Mouse (Mus musculus): ENCODE measurements at regions not wholly inside any gene's neighbourhood (a gene's known extent, or its start where the extent isn't known, plus 50 kb on each side); places are given as distances from the start of the nearest gene placed in this dataset.

- DNase-seq (ENCODE audit: low spot score) (no peak), ATAC-seq (ENCODE audit: low FRiP score, low read depth) (no peak)
- Histone ChIP-seq H3K4me1 (ENCODE audit: control insufficient read depth, insufficient read depth, low read length) (no peaks in the 10 kb centered on the region), H3K36me3 (ENCODE audit: control insufficient read depth, insufficient read depth, low read length) (no peaks in the 10 kb centered on the region), H3K4me3 (replicated peaks; ENCODE audit: low read length) (no peak overlapping the region), H3K27me3 (ENCODE audit: control insufficient read depth, insufficient read depth, low read length) (no peaks in the 10 kb centered on the region), H3K4me2 (replicated peaks; ENCODE audit: low read depth, low read length, severe bottlenecking) (no peak overlapping the region), H3K9me3 (ENCODE audit: control insufficient read depth, low read length) (no peaks in the 10 kb centered on the region), H3K9ac (ENCODE audit: low read depth, low read length, severe bottlenecking) (no peak overlapping the region), H3K27ac (replicated peaks; ENCODE audit: low read depth, low read length) (no peak overlapping the region)
- WGBS = 83% methylated on average over 1 of the region's 1 CpGs
- no peak for TF ChIP-seq POLR2A (IDR thresholded peaks at IDR 0.05; ENCODE audit: borderline replicate concordance, extremely low read depth, insufficient read depth, insufficient read length)
Measured at GRCm38 (mm10) chr3:19004792-19005191, 623.7 kb downstream of the 1700064H15Rik start.

GRCm38 (mm10) chr3:19044566-19044965 is 583.9 kb downstream of the 1700064H15Rik start:
- no peak overlapping the region for H3K27ac ChIP-seq (replicated peaks; ENCODE audit: low read depth, low read length)
- H3K9me3 ChIP-seq (ENCODE audit: control insufficient read depth, low read length) = no peaks in the 10 kb centered on the region
- TF ChIP-seq POLR2A (IDR thresholded peaks at IDR 0.05; ENCODE audit: borderline replicate concordance, extremely low read depth, insufficient read depth, insufficient read length) = no peak
- no peaks in the 10 kb centered on the region for H3K27me3 ChIP-seq (ENCODE audit: control insufficient read depth, insufficient read depth, low read length)
- no peak overlapping the region for H3K4me3 ChIP-seq (replicated peaks; ENCODE audit: low read length)
- WGBS = 70% methylated on average over 3 of the region's 3 CpGs
- H3K4me1 ChIP-seq (ENCODE audit: control insufficient read depth, insufficient read depth, low read length) = no peaks in the 10 kb centered on the region
- ATAC-seq (ENCODE audit: low FRiP score, low read depth) (no peak), DNase-seq (ENCODE audit: low spot score) (no peak)
- H3K36me3 ChIP-seq (ENCODE audit: control insufficient read depth, insufficient read depth, low read length) = no peaks in the 10 kb centered on the region
- no peak overlapping the region for H3K9ac ChIP-seq (ENCODE audit: low read depth, low read length, severe bottlenecking)
- no peak overlapping the region for H3K4me2 ChIP-seq (replicated peaks; ENCODE audit: low read depth, low read length, severe bottlenecking)

- Histone ChIP-seq H3K27ac (replicated peaks; ENCODE audit: low read depth, low read length) (no peak overlapping the region), H3K9me3 (ENCODE audit: control insufficient read depth, low read length) (no peaks in the 10 kb centered on the region), H3K27me3 (ENCODE audit: control insufficient read depth, insufficient read depth, low read length) (no peaks in the 10 kb centered on the region), H3K4me3 (replicated peaks; ENCODE audit: low read length) (no peak overlapping the region), H3K4me2 (replicated peaks; ENCODE audit: low read depth, low read length, severe bottlenecking) (no peak overlapping the region), H3K4me1 (ENCODE audit: control insufficient read depth, insufficient read depth, low read length) (no peaks in the 10 kb centered on the region), H3K9ac (ENCODE audit: low read depth, low read length, severe bottlenecking) (no peak overlapping the region), H3K36me3 (ENCODE audit: control insufficient read depth, insufficient read depth, low read length) (no peaks in the 10 kb centered on the region)
- DNase-seq (ENCODE audit: low spot score) (no peak), ATAC-seq (ENCODE audit: low FRiP score, low read depth) (no peak)
- no peak for TF ChIP-seq POLR2A (IDR thresholded peaks at IDR 0.05; ENCODE audit: borderline replicate concordance, extremely low read depth, insufficient read depth, insufficient read length)
Measured at GRCm38 (mm10) chr3:19045933-19046332, 582.5 kb downstream of the 1700064H15Rik start.

- no peaks in the 10 kb centered on the region for H3K9me3 ChIP-seq (ENCODE audit: control insufficient read depth, low read length)
- H3K4me3 ChIP-seq (replicated peaks; ENCODE audit: low read length) = no peak overlapping the region
- no peaks in the 10 kb centered on the region for H3K4me1 ChIP-seq (ENCODE audit: control insufficient read depth, insufficient read depth, low read length)
- H3K36me3 ChIP-seq (ENCODE audit: control insufficient read depth, insufficient read depth, low read length) = no peaks in the 10 kb centered on the region
- H3K9ac ChIP-seq (ENCODE audit: low read depth, low read length, severe bottlenecking) = no peak overlapping the region
- no peak for ATAC-seq (ENCODE audit: low FRiP score, low read depth)
- 45% methylated on average over 1 of the region's 1 CpGs for WGBS
- H3K27me3 ChIP-seq (ENCODE audit: control insufficient read depth, insufficient read depth, low read length) = no peaks in the 10 kb centered on the region
- H3K27ac ChIP-seq (replicated peaks; ENCODE audit: low read depth, low read length) = no peak overlapping the region
- TF ChIP-seq POLR2A (IDR thresholded peaks at IDR 0.05; ENCODE audit: borderline replicate concordance, extremely low read depth, insufficient read depth, insufficient read length) = no peak
- DNase-seq (ENCODE audit: low spot score) = no peak
- H3K4me2 ChIP-seq (replicated peaks; ENCODE audit: low read depth, low read length, severe bottlenecking) = no peak overlapping the region
Measured at GRCm38 (mm10) chr3:19046610-19047009, 581.9 kb downstream of the 1700064H15Rik start.

GRCm38 (mm10) chr3:19055961-19056360 is 572.5 kb downstream of the 1700064H15Rik start:
- DNase-seq (ENCODE audit: low spot score) (no peak), ATAC-seq (ENCODE audit: low FRiP score, low read depth) (no peak)
- 71% methylated on average over 3 of the region's 3 CpGs for WGBS
- H3K4me3 ChIP-seq (replicated peaks; ENCODE audit: low read length) = no peak overlapping the region
- H3K4me1 ChIP-seq (ENCODE audit: control insufficient read depth, insufficient read depth, low read length) = no peaks in the 10 kb centered on the region; the same call in 1 of the 2 replicates
- no peaks in the 10 kb centered on the region for H3K36me3 ChIP-seq (ENCODE audit: control insufficient read depth, insufficient read depth, low read length)
- no peaks in the 10 kb centered on the region for H3K27me3 ChIP-seq (ENCODE audit: control insufficient read depth, insufficient read depth, low read length)
- no peak overlapping the region for H3K27ac ChIP-seq (replicated peaks; ENCODE audit: low read depth, low read length)
- no peak for TF ChIP-seq POLR2A (IDR thresholded peaks at IDR 0.05; ENCODE audit: borderline replicate concordance, extremely low read depth, insufficient read depth, insufficient read length)
- no peaks in the 10 kb centered on the region for H3K9me3 ChIP-seq (ENCODE audit: control insufficient read depth, low read length)
- no peak overlapping the region for H3K9ac ChIP-seq (ENCODE audit: low read depth, low read length, severe bottlenecking)
- H3K4me2 ChIP-seq (replicated peaks; ENCODE audit: low read depth, low read length, severe bottlenecking) = no peak overlapping the region

GRCm38 (mm10) chr3:19056623-19057022 is 571.9 kb downstream of the 1700064H15Rik start:
- H3K9ac ChIP-seq (ENCODE audit: low read depth, low read length, severe bottlenecking) = no peak overlapping the region
- DNase-seq (ENCODE audit: low spot score) = no peak
- no peaks in the 10 kb centered on the region for H3K27me3 ChIP-seq (ENCODE audit: control insufficient read depth, insufficient read depth, low read length)
- TF ChIP-seq POLR2A (IDR thresholded peaks at IDR 0.05; ENCODE audit: borderline replicate concordance, extremely low read depth, insufficient read depth, insufficient read length) = no peak
- no peaks in the 10 kb centered on the region for H3K36me3 ChIP-seq (ENCODE audit: control insufficient read depth, insufficient read depth, low read length)
- no peak for ATAC-seq (ENCODE audit: low FRiP score, low read depth)
- 28% methylated on average over 9 of the region's 9 CpGs for WGBS
- H3K4me3 ChIP-seq (replicated peaks; ENCODE audit: low read length) = no peak overlapping the region
- no peak overlapping the region for H3K4me2 ChIP-seq (replicated peaks; ENCODE audit: low read depth, low read length, severe bottlenecking)
- no peaks in the 10 kb centered on the region; the same call in 1 of the 2 replicates for H3K4me1 ChIP-seq (ENCODE audit: control insufficient read depth, insufficient read depth, low read length)
- no peak overlapping the region for H3K27ac ChIP-seq (replicated peaks; ENCODE audit: low read depth, low read length)
- no peaks in the 10 kb centered on the region for H3K9me3 ChIP-seq (ENCODE audit: control insufficient read depth, low read length)

Data from limb, embryonic 14.5 days (tissue).